Mouse (Mus musculus) left cerebral cortex, postnatal 25 days (tissue): Measurements from ENCODE around the gene Ankrd10. TPM values are rescaled to one million over a fixed set of nuclear protein-coding genes. Genes with fewer than 3 reads are reported as not detected.
"Not testable (repeated sequence)": the region's sequence is repeated elsewhere in the genome, so short reads cannot be mapped to it uniquely, and the experiment has no call there.

ENCODE experiments used
- DNase-seq, 2 experiments: peaks; one replicate each; pipeline ENCODE4 v3.0.0; 2022; ENCODE audit warnings: low spot score in 2 of 2, mixed read lengths in 1 of 2
- intact Hi-C: fragments of 180-260 bp; cut with DNase I; formaldehyde crosslinking; loops from one replicate; pipeline ENCODE4 v1.15.1; 2025
- microRNA-seq, 2 experiments: library from miRNA; unstranded; fragments of <30 nt; microRNA quantifications; one replicate each; pipeline ENCODE4 v1.2.0; 2022
- total RNA-seq, 2 experiments: library from RNA; stranded (reverse); gene quantifications; 2 replicates each; pipeline ENCODE4 v1.2.3; 2021

Gene Ankrd10
- total RNA-seq, 2 experiments from 2014 or later: 44.9 to 59.9 TPM

GRCm38 (mm10) chr8:11568193-11568592, 67.4 kb downstream of the Ankrd10 start:
- DNase-seq, intact Hi-C loops: not testable (repeated sequence)

GRCm38 (mm10) chr8:11564721-11565120, 70.8 kb downstream of the Ankrd10 start:
- no peak for DNase-seq
- intact Hi-C loops: no loop called here

GRCm38 (mm10) chr8:11564236-11564635, 71.3 kb downstream of the Ankrd10 start:
- no peak for DNase-seq
- intact Hi-C loops: no loop called here

Small RNAs within 50 kb of the gene (microRNA-seq; reads per million reads assigned to microRNA genes)
- 3.2 to 4.7 reads per million in 2 experiments for gene Mir7238

Other genes starting within 250 kb of the Ankrd10 start
- gene Rab20, start 157.0 kb downstream of the Ankrd10 start, total RNA-seq: under 1 TPM in 1 of 2 experiments, not detected in 1; 0.62 TPM
- 10 to 100 TPM; 51.0 to 55.9 TPM for gene Naxd, start 138.3 kb downstream of the Ankrd10 start, total RNA-seq
- gene Cars2, start 85.0 kb downstream of the Ankrd10 start, total RNA-seq: 10 to 100 TPM; 19.2 to 19.6 TPM
- gene Ing1, start 80.2 kb downstream of the Ankrd10 start, total RNA-seq: 10 to 100 TPM; 44.9 to 45.3 TPM
- not detected for gene 1700016D06Rik, start 65.3 kb upstream of the Ankrd10 start, total RNA-seq
- 100 to 1,000 TPM; 137 to 142 TPM for gene Arhgef7, start 92.0 kb upstream of the Ankrd10 start, total RNA-seq
- 1 to 10 TPM in 1 of 2 experiments, under 1 TPM in 1; 0.89 to 1.3 TPM for gene Tex29, start 204.7 kb upstream of the Ankrd10 start, total RNA-seq